Mouse (Mus musculus): ENCODE data around the gene Ralbp1. TPM values are rescaled to one million over a fixed set of nuclear protein-coding genes. Genes with fewer than 3 reads are reported as not detected.

The Ralbp1 gene
- total RNA-seq, 1 experiment from 2014 or later, result 37.6 TPM

DNA sequence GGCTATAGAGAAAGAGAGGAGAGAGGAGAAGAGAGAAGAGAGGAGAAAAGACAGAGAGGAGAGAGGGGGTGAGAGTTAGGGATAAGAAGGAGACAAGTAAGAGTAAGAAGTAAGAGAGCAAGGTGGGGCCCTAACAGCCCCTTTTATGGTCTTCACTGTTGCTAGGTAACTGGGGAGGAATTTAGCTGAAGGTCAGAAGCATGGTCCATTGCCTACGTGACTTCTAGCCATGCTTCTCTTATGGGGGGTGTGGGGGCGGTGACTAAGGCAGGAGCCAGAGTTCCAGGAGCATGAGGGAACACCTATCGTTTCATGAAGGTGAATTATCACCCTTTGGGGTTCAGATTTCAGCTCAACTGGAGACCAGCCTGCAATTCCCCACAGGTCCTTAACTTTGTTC is 10.4 kb upstream of the Ralbp1 start:
- DNase-seq, result no peak

DNA sequence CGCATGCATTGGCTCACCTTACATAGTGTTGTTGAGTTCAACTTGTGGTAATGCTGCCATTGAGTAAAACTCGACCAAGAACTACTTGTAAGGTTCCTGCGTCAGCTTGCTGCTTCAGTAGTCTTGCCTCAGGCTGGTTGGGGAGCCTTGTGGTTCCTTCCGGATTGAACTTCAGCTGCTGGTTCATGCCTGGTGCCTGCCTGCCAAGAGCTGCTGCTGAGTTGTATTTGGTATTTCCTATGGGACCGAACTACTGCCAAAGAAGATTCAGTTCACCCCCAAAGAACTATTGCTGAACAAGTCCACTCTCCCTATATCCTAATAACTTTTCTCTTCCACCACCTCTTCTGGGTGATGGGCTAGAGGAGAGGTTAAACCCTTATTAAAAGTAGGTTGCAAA is 3.9 kb upstream of the Ralbp1 start:
- DNase-seq, result no peak

DNA sequence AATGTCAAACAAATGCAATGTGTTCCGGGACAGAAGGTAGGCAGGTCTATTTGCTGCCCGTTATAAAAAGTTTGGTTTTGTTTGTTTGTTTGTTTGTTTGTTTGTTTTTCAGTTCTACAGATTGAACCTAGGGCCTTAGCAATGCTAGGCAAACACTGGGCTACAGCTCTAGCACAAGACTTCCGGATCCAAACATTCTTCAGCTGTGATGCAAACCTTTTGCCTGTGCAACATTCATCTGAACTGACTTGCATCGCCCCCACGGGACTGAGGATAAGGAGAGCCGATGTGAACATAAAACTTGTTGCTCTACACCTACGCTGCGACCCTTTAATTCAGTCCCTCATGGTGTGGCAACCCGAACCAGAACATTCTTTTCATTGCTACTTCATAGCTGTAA is 973 bp upstream of the Ralbp1 start:
- peak; percentile 35 for DNase-seq

DNA sequence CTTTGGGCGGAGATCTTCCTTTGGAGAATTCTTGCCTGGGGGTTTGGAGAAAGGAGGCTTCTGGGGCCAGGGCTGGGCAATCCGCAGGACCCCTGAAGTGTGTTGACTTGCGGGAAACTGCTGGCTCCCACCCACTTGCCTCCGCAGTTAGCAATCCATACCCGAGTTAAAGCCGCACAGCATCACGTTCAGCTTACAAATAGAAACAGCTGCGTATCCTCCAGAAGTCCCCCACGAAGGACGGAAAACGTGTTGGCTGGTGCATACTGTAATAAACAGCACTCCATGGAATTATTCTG is 251 bp downstream of the Ralbp1 start:
- no peak for DNase-seq

GRCm38 (mm10) chr17:65884691-65885397 is 754 bp downstream of the Ralbp1 start:
- DNase-seq, result peak; percentile 100

DNA sequence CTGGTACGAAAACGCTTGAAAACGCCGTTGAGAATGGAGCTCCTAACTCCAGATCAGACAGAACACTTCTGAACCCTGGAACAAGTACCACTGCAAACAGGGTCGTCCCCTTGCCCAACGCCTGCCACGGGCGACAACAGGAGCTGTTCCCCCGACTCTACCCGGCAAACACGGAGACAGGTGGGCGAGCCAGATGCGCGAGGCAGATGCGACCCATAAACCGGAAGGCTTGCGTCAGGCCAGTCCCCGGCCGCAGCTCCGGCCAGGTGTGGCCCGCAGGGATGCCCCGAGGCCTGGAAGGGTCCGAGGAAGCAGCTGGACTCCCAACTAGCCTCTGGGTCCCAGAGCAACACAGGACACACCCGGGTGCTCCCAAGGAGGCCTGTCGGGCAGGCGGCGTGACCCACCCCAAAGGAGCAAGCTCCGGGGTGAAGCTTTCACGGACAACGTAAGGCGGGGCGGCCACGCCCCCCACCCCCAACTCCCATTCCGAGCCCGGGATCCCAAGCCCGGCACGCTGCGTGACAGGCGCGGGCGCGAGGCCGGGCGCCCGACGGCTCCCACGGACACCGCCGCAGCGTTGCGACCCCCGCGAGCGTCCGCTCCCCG is 1.4 kb downstream of the Ralbp1 start:
- DNase-seq, result peak; percentile 76

GRCm38 (mm10) chr17:65877026-65877425 is 8.6 kb downstream of the Ralbp1 start:
- no peak for DNase-seq

DNA sequence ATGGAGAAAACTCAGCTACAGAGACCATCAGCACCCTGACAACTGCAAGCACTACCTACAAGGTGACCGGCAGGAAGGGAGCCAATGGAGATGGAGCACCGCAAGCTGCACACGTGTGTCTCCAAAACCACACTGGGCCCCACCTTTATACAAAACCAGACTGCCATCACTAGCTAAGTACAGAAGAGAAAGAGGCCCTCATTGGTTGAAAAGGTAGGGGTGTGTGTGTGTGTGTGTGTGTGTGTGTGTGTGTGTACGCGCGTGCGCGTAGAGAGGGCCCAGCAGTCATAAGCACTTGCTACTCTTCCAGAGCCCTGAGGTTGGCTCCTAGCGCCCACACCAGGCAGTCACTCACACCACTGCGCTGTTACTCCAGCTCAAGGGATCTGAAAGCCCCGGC is 11.8 kb downstream of the Ralbp1 start:
- no peak for DNase-seq

GRCm38 (mm10) chr17:65873156-65873555 is 12.4 kb downstream of the Ralbp1 start:
- no peak for DNase-seq

GRCm38 (mm10) chr17:65872652-65873051 is 12.9 kb downstream of the Ralbp1 start:
- DNase-seq, result peak; percentile 57

DNA sequence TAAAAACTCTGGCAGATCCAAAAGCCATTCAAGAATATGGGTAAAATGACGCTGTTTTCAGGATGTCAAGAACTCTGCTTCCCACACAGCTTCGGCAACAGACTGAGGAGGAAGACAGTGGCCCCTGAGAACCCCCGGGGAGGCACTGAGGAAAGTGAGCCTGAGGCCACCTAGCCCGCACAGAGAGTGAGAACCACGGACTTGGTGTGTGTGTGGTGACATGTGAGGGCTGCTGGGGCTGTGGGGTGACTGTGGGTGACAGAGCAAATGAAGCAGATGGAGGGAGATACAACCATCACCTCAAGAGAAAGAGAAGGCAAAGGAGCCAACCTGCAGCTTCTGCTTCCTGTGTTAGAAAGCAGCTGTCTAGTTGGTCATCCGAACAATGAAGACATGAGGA is 13.5 kb downstream of the Ralbp1 start:
- no peak for DNase-seq

GRCm38 (mm10) chr17:65871641-65872041 is 14.0 kb downstream of the Ralbp1 start:
- no peak for DNase-seq

- DNase-seq, result peak; percentile 89
Observed at GRCm38 (mm10) chr17:65870146-65870545, 15.5 kb downstream of the Ralbp1 start.

DNA sequence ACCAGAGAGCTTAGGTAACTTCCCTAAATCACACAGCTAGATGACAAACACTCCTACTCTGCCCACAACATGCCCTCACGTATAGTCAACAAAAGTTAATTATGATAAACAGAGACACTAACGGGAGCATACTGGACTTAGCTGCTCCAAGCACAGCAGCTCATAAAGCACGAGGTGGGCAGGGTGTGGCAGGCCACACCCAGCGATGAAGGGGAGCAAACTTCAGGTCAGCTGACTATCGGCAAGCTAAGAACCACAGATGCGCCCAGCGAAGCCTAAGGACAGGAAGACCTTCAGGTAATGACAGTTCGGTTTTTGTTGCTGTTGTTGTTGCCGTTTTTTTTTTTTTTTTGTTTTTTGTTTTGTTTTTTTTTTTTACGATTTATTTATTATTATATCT is 15.9 kb downstream of the Ralbp1 start:
- DNase-seq, result no peak

GRCm38 (mm10) chr17:65867996-65868395 is 17.6 kb downstream of the Ralbp1 start:
- no peak for DNase-seq

GRCm38 (mm10) chr17:65866201-65866600 is 19.4 kb downstream of the Ralbp1 start:
- no peak for DNase-seq

GRCm38 (mm10) chr17:65865265-65865664 is 20.3 kb downstream of the Ralbp1 start:
- DNase-seq, result no peak

GRCm38 (mm10) chr17:65864742-65865141 is 20.9 kb downstream of the Ralbp1 start:
- DNase-seq, result peak; percentile 39

DNA sequence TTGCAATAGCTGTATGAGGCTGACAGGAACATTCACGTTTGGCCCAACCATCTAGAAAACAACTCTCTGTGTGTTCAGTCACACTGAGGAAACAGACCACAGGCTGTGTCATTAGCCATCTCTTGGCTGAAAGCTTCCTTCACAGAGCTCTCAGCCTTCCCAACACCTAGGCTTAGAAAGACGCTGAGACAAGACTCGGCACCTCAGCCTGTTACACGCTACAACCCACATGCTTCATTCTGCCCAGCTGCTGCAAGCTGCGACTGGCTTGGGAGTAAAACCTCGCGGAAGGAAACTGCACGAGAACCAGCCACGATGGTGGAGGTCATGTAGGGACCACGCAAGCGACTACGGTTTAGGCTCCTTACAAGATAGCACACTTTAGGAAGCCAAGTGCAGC is 21.8 kb downstream of the Ralbp1 start:
- DNase-seq, result no peak

DNA sequence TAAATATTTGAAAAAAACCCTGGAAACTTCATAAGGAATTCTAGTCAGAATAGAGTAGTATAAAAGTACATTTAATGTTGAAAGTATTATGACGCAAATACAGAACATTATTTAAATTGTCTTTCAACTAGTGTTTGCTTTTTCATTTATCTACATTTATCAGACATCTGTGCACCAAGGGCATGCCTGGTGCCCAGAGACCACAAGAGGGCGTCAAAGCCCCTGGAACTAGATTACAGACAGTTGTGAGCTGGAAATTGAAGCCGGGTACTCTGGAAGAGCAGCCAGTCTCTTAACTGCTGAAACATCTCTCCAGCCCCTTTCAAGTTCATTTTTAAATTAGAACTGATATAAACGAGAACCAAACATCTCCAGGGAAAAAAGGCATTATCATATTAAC is 23.0 kb downstream of the Ralbp1 start:
- peak; percentile 64 for DNase-seq

DNA sequence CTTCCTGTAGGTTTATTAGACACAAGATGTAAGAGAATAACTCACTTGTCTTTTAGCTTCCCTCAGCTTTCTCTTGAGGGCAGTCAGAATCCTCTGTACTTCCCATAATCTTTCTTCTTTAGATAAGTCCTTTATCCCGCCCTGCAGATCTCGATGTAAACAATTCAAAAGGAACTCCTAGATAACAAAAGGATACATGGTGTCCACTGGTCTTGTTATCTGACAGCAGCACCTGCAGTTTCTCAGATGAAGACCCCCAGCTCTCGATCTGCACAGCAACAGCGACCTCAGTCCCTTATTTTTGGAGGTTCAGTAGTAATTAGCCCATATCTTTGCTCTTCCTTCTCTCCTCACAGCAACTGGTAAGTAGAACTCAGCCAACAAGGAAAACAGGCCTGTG is 28.0 kb downstream of the Ralbp1 start:
- no peak for DNase-seq

- no peak for DNase-seq
Observed at GRCm38 (mm10) chr17:65854006-65854405, 31.6 kb downstream of the Ralbp1 start.

- no peak for DNase-seq
Observed at GRCm38 (mm10) chr17:65853326-65853725, 32.3 kb downstream of the Ralbp1 start.

DNA sequence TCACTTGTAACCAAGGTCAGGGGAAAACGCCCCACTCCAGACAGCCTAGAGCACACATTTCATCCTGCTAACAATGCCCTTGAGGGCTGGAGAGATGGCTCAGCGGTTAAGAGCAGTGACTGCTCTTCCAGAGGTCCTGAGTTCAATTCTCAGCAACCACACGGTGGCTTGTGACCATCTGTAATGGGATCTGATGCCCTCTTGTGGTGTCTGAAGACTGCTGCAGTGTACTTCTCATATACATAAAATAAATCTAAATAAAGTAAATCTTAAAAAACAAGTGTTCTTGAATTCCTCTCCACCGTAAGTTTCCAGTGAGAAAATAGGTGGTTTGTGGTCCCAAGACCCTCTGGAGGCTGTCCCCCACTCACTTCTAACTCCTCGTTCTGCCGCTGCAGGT is 33.8 kb downstream of the Ralbp1 start:
- DNase-seq, result no peak

- no peak for DNase-seq
Observed at GRCm38 (mm10) chr17:65850487-65850886, 35.1 kb downstream of the Ralbp1 start.

Data from adrenal gland, postnatal 14 days (tissue).